Mouse (Mus musculus) left cerebral cortex, postnatal 14 days (tissue): ENCODE results near the gene Calcrl. TPM values are rescaled to one million over a fixed set of nuclear protein-coding genes. Genes with fewer than 3 reads are reported as not detected.
"Not testable (repeated sequence)": the region's sequence is repeated elsewhere in the genome, so short reads cannot be mapped to it uniquely, and the experiment has no call there.

ENCODE experiments used
- DNase-seq, 2 experiments: peaks; one replicate each; pipeline ENCODE4 v3.0.0; 2021 to 2022; ENCODE audit warnings: low spot score in 2 of 2, mixed read lengths in 1 of 2
- intact Hi-C: fragments of 180-260 bp; cut with DNase I; formaldehyde crosslinking; loops from one replicate; pipeline ENCODE4 v1.15.1; 2025
- total RNA-seq, 2 experiments: library from RNA; stranded (reverse); gene quantifications; 2 replicates each; pipeline ENCODE4 v1.2.3; 2021

Gene Calcrl
- total RNA-seq, 2 experiments from 2014 or later, result 7.9 to 9.1 TPM

GRCm38 (mm10) chr2:84404834-84405233, 20.4 kb downstream of the Calcrl start:
- DNase-seq, result no peak
- intact Hi-C loops, result no loop called here

- intact Hi-C loops, result no loop called here
- no peak for DNase-seq
Measured at GRCm38 (mm10) chr2:84402713-84403112, 22.5 kb downstream of the Calcrl start.

- DNase-seq, result peak in 1 of 2 experiments; percentile 26
- intact Hi-C loops, result no loop called here
Measured at GRCm38 (mm10) chr2:84396557-84396956, 28.7 kb downstream of the Calcrl start.

- DNase-seq, result no peak
- intact Hi-C loops, result no loop called here
Measured at GRCm38 (mm10) chr2:84393236-84393635, 32.0 kb downstream of the Calcrl start.

GRCm38 (mm10) chr2:84389075-84389474, 36.1 kb downstream of the Calcrl start:
- no peak for DNase-seq
- intact Hi-C loops, result no loop called here

- DNase-seq, intact Hi-C loops: not testable (repeated sequence)
Measured at GRCm38 (mm10) chr2:84388537-84388936, 36.7 kb downstream of the Calcrl start.

- no peak for DNase-seq
- intact Hi-C loops, result no loop called here
Measured at GRCm38 (mm10) chr2:84388023-84388416, 37.2 kb downstream of the Calcrl start.

GRCm38 (mm10) chr2:84387394-84388022, 37.7 kb downstream of the Calcrl start:
- intact Hi-C loops, result no loop called here
- no peak for DNase-seq

- DNase-seq, result no peak
- intact Hi-C loops, result no loop called here
Measured at GRCm38 (mm10) chr2:84386563-84387393, 38.4 kb downstream of the Calcrl start.

GRCm38 (mm10) chr2:84384911-84385693, 40.1 kb downstream of the Calcrl start:
- intact Hi-C loops, result no loop called here
- no peak for DNase-seq

GRCm38 (mm10) chr2:84383828-84384227, 41.4 kb downstream of the Calcrl start:
- intact Hi-C loops, result no loop called here

GRCm38 (mm10) chr2:84382556-84382955, 42.7 kb downstream of the Calcrl start:
- intact Hi-C loops, result no loop called here
- DNase-seq, result no peak

More at GRCm38 (mm10) chr2:84383828-84384227, 41.4 kb downstream of the Calcrl start:
- no peak for DNase-seq

- no peak for DNase-seq
- intact Hi-C loops, result no loop called here
Measured at GRCm38 (mm10) chr2:84381997-84382396, 43.2 kb downstream of the Calcrl start.

GRCm38 (mm10) chr2:84380816-84381215, 44.4 kb downstream of the Calcrl start:
- DNase-seq, result no peak
- intact Hi-C loops, result no loop called here

GRCm38 (mm10) chr2:84378678-84379077, 46.5 kb downstream of the Calcrl start:
- intact Hi-C loops, result no loop called here

GRCm38 (mm10) chr2:84369256-84369655, 56.0 kb downstream of the Calcrl start:
- DNase-seq, result no peak
- intact Hi-C loops, result no loop called here

More at GRCm38 (mm10) chr2:84378678-84379077, 46.5 kb downstream of the Calcrl start:
- no peak for DNase-seq

GRCm38 (mm10) chr2:84366742-84367141, 58.5 kb downstream of the Calcrl start:
- no peak for DNase-seq

GRCm38 (mm10) chr2:84365266-84365665, 59.9 kb downstream of the Calcrl start:
- DNase-seq, result no peak
- intact Hi-C loops, result no loop called here

More at GRCm38 (mm10) chr2:84366742-84367141, 58.5 kb downstream of the Calcrl start:
- intact Hi-C loops, result no loop called here

- no peak for DNase-seq
- intact Hi-C loops, result no loop called here
Measured at GRCm38 (mm10) chr2:84362779-84363719, 62.2 kb downstream of the Calcrl start.
